Mouse (Mus musculus) olfactory bulb, adult 2 months (tissue): ENCODE results near the gene Hsd11b1.

Experiments
- CTCF ChIP-seq: fragments of 200-500 bp; IDR thresholded peaks from 2 replicates; pipeline ENCODE4 v1.5.1; 2012; ENCODE audit warnings: low read depth, mild to moderate bottlenecking, low read length, moderate library complexity; ENCODE audit not compliant: insufficient read depth
- POLR2A ChIP-seq: fragments of 200-500 bp; IDR thresholded peaks from 2 replicates; pipeline ENCODE4 v1.6.1; 2012; ENCODE audit warnings: mild to moderate bottlenecking, low read depth, low read length, moderate library complexity; ENCODE audit not compliant: insufficient read depth

- TF ChIP-seq CTCF (no peak), POLR2A (no peak)
Measured at GRCm38 (mm10) chr1:193310519-193311085, 46.7 kb upstream of the Hsd11b1 start.
